Mouse (Mus musculus) heart, postnatal 0 days (tissue): ENCODE results near the gene Eme2.

Experiments
- CTCF ChIP-seq: IDR thresholded peaks from 2 replicates; pipeline ENCODE4 v1.5.1; 2016; ENCODE audit warnings: antibody characterized with exemption, control low read depth, low read depth
- EP300 ChIP-seq: IDR thresholded peaks from 2 replicates; pipeline ENCODE4 v1.6.1; 2016; ENCODE audit warnings: antibody characterized with exemption, low read depth

- TF ChIP-seq EP300, result no peak
- TF ChIP-seq CTCF, result no peak
Measured at GRCm38 (mm10) chr17:24943036-24943435, 48.1 kb upstream of the Eme2 start.
